Mouse (Mus musculus): ENCODE results near the gene Chn2. TPM values are rescaled to one million over a fixed set of nuclear protein-coding genes. Genes with fewer than 3 reads are reported as not detected.

Gene Chn2
- polyA plus RNA-seq, 1 experiment = not detected

GRCm38 (mm10) chr6:54098339-54098738, 59.0 kb downstream of the Chn2 start:
- Histone ChIP-seq H3K36me3 (ENCODE audit: control insufficient read depth) (no peaks in the 10 kb centered on the region), H3K9me3 (ENCODE audit: control insufficient read depth, low read length) (no peaks in the 10 kb centered on the region), H3K27me3 (ENCODE audit: control insufficient read depth) (no peaks in the 10 kb centered on the region), H3K4me1 (ENCODE audit: control insufficient read depth) (no peaks in the 10 kb centered on the region), H3K4me3 (replicated peaks) (no peak overlapping the region)
- no peak for TF ChIP-seq TAL1 (IDR thresholded peaks at IDR 0.05; ENCODE audit: low read length)
- no peak for TF ChIP-seq GATA1 (IDR thresholded peaks at IDR 0.05; ENCODE audit: low read length)

- TF ChIP-seq TAL1 (IDR thresholded peaks at IDR 0.05; ENCODE audit: low read length) (no peak), GATA1 (IDR thresholded peaks at IDR 0.05; ENCODE audit: low read length) (no peak)
- Histone ChIP-seq H3K9me3 (ENCODE audit: control insufficient read depth, low read length) (no peaks in the 10 kb centered on the region), H3K36me3 (ENCODE audit: control insufficient read depth) (no peaks in the 10 kb centered on the region), H3K27me3 (ENCODE audit: control insufficient read depth) (no peaks in the 10 kb centered on the region), H3K4me1 (ENCODE audit: control insufficient read depth) (no peaks in the 10 kb centered on the region), H3K4me3 (replicated peaks) (no peak overlapping the region)
Measured at GRCm38 (mm10) chr6:54099659-54100058, 60.3 kb downstream of the Chn2 start.

- H3K36me3 ChIP-seq (ENCODE audit: control insufficient read depth) = no peaks in the 10 kb centered on the region
- H3K4me3 ChIP-seq (replicated peaks) = no peak overlapping the region
- H3K4me1 ChIP-seq (ENCODE audit: control insufficient read depth) = no peaks in the 10 kb centered on the region
- TF ChIP-seq TAL1 (IDR thresholded peaks at IDR 0.05; ENCODE audit: low read length) (no peak), GATA1 (IDR thresholded peaks at IDR 0.05; ENCODE audit: low read length) (no peak)
- no peaks in the 10 kb centered on the region for H3K27me3 ChIP-seq (ENCODE audit: control insufficient read depth)
- H3K9me3 ChIP-seq (ENCODE audit: control insufficient read depth, low read length) = no peaks in the 10 kb centered on the region
Measured at GRCm38 (mm10) chr6:54102210-54102609, 62.9 kb downstream of the Chn2 start.

- no peaks in the 10 kb centered on the region for H3K27me3 ChIP-seq (ENCODE audit: control insufficient read depth)
- no peak overlapping the region for H3K4me3 ChIP-seq (replicated peaks)
- H3K9me3 ChIP-seq (ENCODE audit: control insufficient read depth, low read length) = no peaks in the 10 kb centered on the region
- no peaks in the 10 kb centered on the region for H3K36me3 ChIP-seq (ENCODE audit: control insufficient read depth)
- no peaks in the 10 kb centered on the region for H3K4me1 ChIP-seq (ENCODE audit: control insufficient read depth)
- TF ChIP-seq GATA1 (IDR thresholded peaks at IDR 0.05; ENCODE audit: low read length) (no peak), TAL1 (IDR thresholded peaks at IDR 0.05; ENCODE audit: low read length) (no peak)
Measured at GRCm38 (mm10) chr6:54103276-54103975, 64.1 kb downstream of the Chn2 start.

GRCm38 (mm10) chr6:54111416-54111984, 72.1 kb downstream of the Chn2 start:
- TF ChIP-seq GATA1 (IDR thresholded peaks at IDR 0.05; ENCODE audit: low read length) = no peak
- no peak for TF ChIP-seq TAL1 (IDR thresholded peaks at IDR 0.05; ENCODE audit: low read length)

GRCm38 (mm10) chr6:54113338-54113737, 74.0 kb downstream of the Chn2 start:
- Histone ChIP-seq H3K4me1 (ENCODE audit: control insufficient read depth) (no peaks in the 10 kb centered on the region), H3K4me3 (replicated peaks) (no peak overlapping the region), H3K27me3 (ENCODE audit: control insufficient read depth) (no peaks in the 10 kb centered on the region), H3K36me3 (ENCODE audit: control insufficient read depth) (no peaks in the 10 kb centered on the region), H3K9me3 (ENCODE audit: control insufficient read depth, low read length) (no peaks in the 10 kb centered on the region)
- TF ChIP-seq TAL1 (IDR thresholded peaks at IDR 0.05; ENCODE audit: low read length) (no peak), GATA1 (IDR thresholded peaks at IDR 0.05; ENCODE audit: low read length) (no peak)

More at GRCm38 (mm10) chr6:54111416-54111984, 72.1 kb downstream of the Chn2 start:
- no peaks in the 10 kb centered on the region for H3K36me3 ChIP-seq (ENCODE audit: control insufficient read depth)
- H3K27me3 ChIP-seq (ENCODE audit: control insufficient read depth) = no peaks in the 10 kb centered on the region
- no peaks in the 10 kb centered on the region for H3K9me3 ChIP-seq (ENCODE audit: control insufficient read depth, low read length)
- no peak overlapping the region for H3K4me3 ChIP-seq (replicated peaks)
- no peaks in the 10 kb centered on the region for H3K4me1 ChIP-seq (ENCODE audit: control insufficient read depth)

- Histone ChIP-seq H3K4me1 (ENCODE audit: control insufficient read depth) (no peaks in the 10 kb centered on the region), H3K27me3 (ENCODE audit: control insufficient read depth) (no peaks in the 10 kb centered on the region), H3K36me3 (ENCODE audit: control insufficient read depth) (no peaks in the 10 kb centered on the region), H3K9me3 (ENCODE audit: control insufficient read depth, low read length) (no peaks in the 10 kb centered on the region), H3K4me3 (replicated peaks) (no peak overlapping the region)
- TF ChIP-seq TAL1 (IDR thresholded peaks at IDR 0.05; ENCODE audit: low read length) (no peak), GATA1 (IDR thresholded peaks at IDR 0.05; ENCODE audit: low read length) (no peak)
Measured at GRCm38 (mm10) chr6:54114412-54114811, 75.1 kb downstream of the Chn2 start.

- H3K9me3 ChIP-seq (ENCODE audit: control insufficient read depth, low read length) = no peaks in the 10 kb centered on the region
Measured at GRCm38 (mm10) chr6:54116299-54116698, 76.9 kb downstream of the Chn2 start.

GRCm38 (mm10) chr6:54117001-54117591, 77.7 kb downstream of the Chn2 start:
- H3K27me3 ChIP-seq (ENCODE audit: control insufficient read depth) = no peaks in the 10 kb centered on the region
- H3K9me3 ChIP-seq (ENCODE audit: control insufficient read depth, low read length) = no peaks in the 10 kb centered on the region
- no peak overlapping the region for H3K4me3 ChIP-seq (replicated peaks)

More at GRCm38 (mm10) chr6:54116299-54116698, 76.9 kb downstream of the Chn2 start:
- no peak for TF ChIP-seq TAL1 (IDR thresholded peaks at IDR 0.05; ENCODE audit: low read length)
- TF ChIP-seq GATA1 (IDR thresholded peaks at IDR 0.05; ENCODE audit: low read length) = no peak
- Histone ChIP-seq H3K4me1 (ENCODE audit: control insufficient read depth) (no peaks in the 10 kb centered on the region), H3K36me3 (ENCODE audit: control insufficient read depth) (no peaks in the 10 kb centered on the region), H3K4me3 (replicated peaks) (no peak overlapping the region), H3K27me3 (ENCODE audit: control insufficient read depth) (no peaks in the 10 kb centered on the region)

More at GRCm38 (mm10) chr6:54117001-54117591, 77.7 kb downstream of the Chn2 start:
- no peaks in the 10 kb centered on the region for H3K36me3 ChIP-seq (ENCODE audit: control insufficient read depth)
- no peak for TF ChIP-seq GATA1 (IDR thresholded peaks at IDR 0.05; ENCODE audit: low read length)
- TF ChIP-seq TAL1 (IDR thresholded peaks at IDR 0.05; ENCODE audit: low read length) = no peak
- H3K4me1 ChIP-seq (ENCODE audit: control insufficient read depth) = no peaks in the 10 kb centered on the region

Measured in erythroblast, embryonic 14.5 days (primary cell).